Mouse (Mus musculus) small intestine, adult 2 months (tissue): ENCODE measurements around the gene Hhat.

Experiments
- CTCF ChIP-seq: fragments of 200-500 bp; IDR thresholded peaks from 2 replicates; pipeline ENCODE4 v1.5.1; 2012; ENCODE audit warnings: low read depth, mild to moderate bottlenecking, control low read depth, inconsistent platforms, low read length, moderate library complexity, mixed read lengths; ENCODE audit not compliant: insufficient replicate concordance, insufficient read length; ENCODE audit errors: extremely low read depth
- POLR2A ChIP-seq: fragments of 200-500 bp; IDR thresholded peaks from 2 replicates; pipeline ENCODE4 v1.6.1; 2012; ENCODE audit warnings: low read depth, mild to moderate bottlenecking, control low read depth, inconsistent platforms, low read length, moderate library complexity

DNA sequence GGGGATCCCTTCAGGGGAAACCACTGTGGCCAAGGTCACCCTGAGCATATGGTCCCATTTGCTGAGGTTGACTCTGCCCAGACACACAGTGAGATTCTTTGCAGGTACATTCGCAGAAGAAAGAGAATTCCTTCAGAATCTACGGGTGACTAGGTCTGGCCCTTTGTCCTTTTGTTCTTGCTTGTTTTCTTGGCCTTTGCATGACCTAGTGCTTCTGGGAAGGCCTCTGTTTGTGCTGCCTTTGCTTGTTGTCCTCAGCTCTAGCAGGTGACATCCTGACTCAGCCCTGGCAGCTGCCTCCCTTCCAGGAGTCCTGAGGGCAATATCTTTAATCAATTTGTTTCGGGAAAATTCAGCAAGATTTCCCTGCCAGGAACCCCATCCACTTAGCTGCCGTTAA lies 316.0 kb downstream of the Hhat start:
- TF ChIP-seq CTCF (no peak), POLR2A (no peak)
